Mouse (Mus musculus): Measurements from ENCODE around the gene Pcsk5. TPM values are rescaled to one million over a fixed set of nuclear protein-coding genes. Genes with fewer than 3 reads are reported as not detected.

The Pcsk5 gene
- total RNA-seq, 2 experiments from 2014 or later: not detected

- ATAC-seq (replicated peaks; ENCODE audit: low FRiP score, poor library complexity, severe bottlenecking): no peak
Observed at GRCm38 (mm10) chr19:17600347-17600746, 237.1 kb downstream of the Pcsk5 start.

DNA sequence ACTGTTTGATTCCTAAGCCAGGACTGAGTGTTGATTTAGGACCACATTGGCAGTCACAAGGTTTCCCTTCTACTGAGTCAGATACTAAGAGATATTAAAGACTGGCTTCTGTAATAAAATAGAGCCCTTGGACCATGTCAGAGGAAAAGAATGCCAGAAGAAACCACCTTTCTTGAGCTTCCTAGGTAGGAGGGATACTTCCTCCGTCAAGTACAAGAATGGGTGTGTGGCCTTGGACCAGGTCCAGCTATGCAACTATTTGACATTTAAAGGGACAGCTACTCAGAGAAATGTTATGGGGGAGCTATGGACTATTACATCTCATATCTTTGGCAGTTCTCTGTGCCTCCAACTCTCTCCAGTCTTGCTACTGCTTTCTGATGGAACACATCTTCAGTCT is 244.6 kb downstream of the Pcsk5 start:
- ATAC-seq (replicated peaks; ENCODE audit: low FRiP score, poor library complexity, severe bottlenecking): no peak

DNA sequence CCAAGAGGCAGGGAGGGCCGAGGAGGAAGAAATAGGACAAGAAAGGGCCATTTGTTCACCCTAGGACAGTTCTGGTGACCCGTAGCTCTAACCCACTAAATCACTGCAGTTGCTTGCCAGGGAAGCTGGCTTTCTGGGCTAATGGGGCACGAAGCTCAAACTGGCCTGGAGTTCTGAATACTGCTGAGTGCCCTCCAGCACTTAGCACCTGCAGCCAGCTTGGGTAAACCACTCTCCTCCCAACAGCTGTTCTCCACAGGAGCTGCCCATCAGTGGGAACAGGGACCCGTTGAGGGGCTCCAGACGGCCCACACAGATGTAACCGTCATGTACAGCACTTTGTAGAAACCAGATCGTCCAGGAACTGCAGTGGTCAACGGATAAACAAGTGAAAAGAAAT is 246.1 kb downstream of the Pcsk5 start:
- no peak for ATAC-seq (replicated peaks; ENCODE audit: low FRiP score, poor library complexity, severe bottlenecking)

GRCm38 (mm10) chr19:17590314-17590713 is 247.1 kb downstream of the Pcsk5 start:
- ATAC-seq (replicated peaks; ENCODE audit: low FRiP score, poor library complexity, severe bottlenecking): no peak

DNA sequence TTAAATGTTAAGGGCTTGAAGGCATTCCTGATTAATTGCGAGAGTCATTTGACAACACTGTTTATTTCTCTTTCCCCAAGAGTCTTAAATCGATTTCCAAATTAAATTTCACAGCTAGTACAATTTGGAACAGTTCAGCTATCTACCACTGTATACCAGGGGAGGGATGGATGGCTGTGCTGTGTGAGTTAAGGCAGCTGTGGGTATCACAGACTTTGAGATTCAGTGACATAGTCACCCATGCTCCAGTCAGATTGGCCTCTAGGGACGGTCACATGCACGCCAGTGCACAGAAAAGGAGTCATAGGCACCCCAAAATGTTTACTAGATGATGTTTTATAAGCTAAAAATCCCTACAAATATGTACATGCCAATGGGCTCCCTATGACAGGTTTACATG is 260.0 kb downstream of the Pcsk5 start:
- ATAC-seq (replicated peaks; ENCODE audit: low FRiP score, poor library complexity, severe bottlenecking): no peak

DNA sequence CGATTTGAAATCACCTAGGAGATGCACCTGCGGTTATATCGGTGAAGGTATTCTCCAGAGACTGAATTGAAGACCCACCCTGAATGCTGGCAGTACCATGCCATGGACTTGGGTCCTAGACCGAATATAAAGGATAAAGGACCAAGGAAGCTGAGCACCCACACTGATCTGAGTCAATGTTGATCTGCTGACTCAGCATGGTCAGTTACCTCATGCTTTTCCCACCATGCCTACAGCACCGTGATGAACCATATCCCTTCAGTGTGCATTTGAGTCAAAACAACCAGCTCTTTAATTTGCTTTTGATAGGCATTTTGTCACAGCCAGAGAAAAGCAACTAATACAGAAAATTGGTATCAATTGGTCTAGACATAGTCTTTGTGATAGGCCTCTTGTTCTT is 262.9 kb downstream of the Pcsk5 start:
- no peak for ATAC-seq (replicated peaks; ENCODE audit: low FRiP score, poor library complexity, severe bottlenecking)

- no peak for ATAC-seq (replicated peaks; ENCODE audit: low FRiP score, poor library complexity, severe bottlenecking)
Observed at GRCm38 (mm10) chr19:17572315-17572714, 265.1 kb downstream of the Pcsk5 start.

DNA sequence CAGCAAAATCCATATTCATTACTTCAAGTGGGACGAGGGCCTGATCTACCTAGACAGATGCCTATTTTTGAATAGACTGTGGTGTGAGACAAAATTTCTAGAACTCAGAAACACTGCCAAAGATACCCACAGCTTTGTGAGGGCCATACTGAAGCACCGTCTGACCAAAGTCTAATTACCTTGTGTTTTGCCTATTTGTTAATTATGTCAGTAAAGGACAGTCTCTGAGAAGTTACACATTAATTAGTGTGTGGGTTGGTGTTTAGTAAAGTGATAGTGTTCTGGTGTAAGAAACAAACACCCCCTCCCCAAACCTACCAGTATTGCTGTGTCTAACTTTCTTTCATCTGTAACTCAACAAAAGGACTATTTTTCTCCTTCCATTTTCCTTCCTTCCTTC is 266.5 kb downstream of the Pcsk5 start:
- ATAC-seq (replicated peaks; ENCODE audit: low FRiP score, poor library complexity, severe bottlenecking): no peak

DNA sequence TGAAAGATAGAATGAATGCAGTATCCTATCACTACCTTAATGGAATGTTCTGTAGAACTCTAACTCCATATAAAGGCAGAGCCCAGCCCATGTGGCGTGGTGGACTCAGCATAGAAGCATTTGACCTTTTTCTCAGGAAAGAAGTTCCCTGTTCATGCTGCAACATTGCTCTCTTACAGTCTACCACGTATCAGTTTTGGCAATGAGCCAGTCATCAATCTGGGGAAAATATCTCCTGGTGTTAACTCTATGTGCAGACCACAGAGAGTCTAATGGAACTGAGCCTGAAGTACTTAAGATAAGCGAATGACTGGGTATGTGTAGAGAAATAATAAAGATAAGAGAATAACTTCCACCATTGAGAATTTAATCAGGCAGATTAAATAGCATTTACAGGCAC is 270.2 kb downstream of the Pcsk5 start:
- ATAC-seq (replicated peaks; ENCODE audit: low FRiP score, poor library complexity, severe bottlenecking): no peak

GRCm38 (mm10) chr19:17566097-17566496 is 271.3 kb downstream of the Pcsk5 start:
- ATAC-seq (replicated peaks; ENCODE audit: low FRiP score, poor library complexity, severe bottlenecking): no peak

DNA sequence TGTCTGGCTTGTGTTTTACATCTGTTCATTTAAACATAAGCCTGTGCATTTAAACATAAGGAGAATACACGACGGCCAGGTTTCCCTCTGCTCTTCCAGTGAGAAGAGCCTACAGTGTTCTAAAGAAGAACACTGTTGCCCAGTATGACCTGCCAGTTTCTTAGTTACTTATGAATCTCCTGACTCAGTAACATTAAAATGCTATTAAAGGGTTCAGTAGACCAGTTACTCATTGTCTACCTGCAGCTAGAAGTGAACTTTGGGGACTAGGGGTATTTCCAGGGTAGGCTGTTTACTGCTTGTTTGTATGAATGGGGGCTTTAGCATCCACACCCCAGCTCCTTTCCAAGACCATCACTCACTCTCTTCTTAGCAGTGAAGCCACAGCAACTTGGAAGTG is 278.7 kb downstream of the Pcsk5 start:
- ATAC-seq (replicated peaks; ENCODE audit: low FRiP score, poor library complexity, severe bottlenecking): no peak

- no peak for ATAC-seq (replicated peaks; ENCODE audit: low FRiP score, poor library complexity, severe bottlenecking)
Observed at GRCm38 (mm10) chr19:17555159-17555558, 282.3 kb downstream of the Pcsk5 start.

DNA sequence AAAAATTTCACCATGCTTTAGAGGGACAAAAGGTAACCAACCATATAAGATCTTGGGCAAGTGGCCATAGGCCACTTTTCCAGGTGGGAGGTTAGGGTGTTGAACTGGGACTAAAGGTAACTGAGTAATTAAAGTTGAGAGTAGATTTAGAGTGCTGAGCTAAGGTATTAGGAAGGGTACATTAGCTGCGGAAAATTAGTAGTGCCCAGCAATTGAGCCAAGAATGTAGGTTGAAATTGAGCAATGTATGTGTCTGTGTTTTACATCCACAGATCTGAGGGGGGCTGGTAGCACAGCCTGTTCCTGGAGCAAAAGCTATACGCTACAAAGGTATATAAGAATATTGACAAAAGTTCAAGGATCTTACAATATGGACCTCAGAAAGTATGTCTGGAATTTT is 282.9 kb downstream of the Pcsk5 start:
- ATAC-seq (replicated peaks; ENCODE audit: low FRiP score, poor library complexity, severe bottlenecking): no peak

DNA sequence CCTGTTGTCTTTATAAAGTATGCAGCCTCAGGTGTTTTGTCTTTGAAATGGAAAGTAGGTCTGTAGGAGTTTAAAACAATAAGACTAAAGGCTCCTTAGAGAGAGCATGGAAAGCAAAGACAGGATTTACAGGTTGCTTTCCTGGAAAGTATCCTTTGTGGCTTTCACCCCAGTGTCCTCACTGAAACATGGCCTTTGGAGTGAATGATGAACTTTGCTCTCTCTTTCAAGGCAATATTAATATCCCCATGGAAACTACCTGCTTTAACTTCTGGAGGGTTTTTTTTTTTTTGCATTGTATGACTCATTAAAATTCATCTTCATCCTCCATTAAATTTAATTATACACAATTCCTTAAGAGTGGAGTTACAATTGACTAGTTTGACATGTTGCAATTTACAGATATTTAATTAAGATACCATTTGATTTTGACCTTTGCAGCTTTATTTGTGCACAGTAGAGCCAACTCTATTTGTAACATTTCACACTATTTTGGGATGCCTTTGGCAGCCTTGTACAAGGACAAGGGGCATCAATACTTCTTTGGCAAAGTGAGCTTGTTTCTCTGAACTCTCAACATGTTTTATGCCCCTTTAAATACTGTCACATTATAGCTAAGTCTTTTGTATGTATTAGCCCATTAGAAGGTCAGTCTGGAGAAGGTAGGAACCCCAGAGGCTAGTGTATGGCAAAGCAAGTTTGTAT is 283.9 kb downstream of the Pcsk5 start:
- no peak for ATAC-seq (replicated peaks; ENCODE audit: low FRiP score, poor library complexity, severe bottlenecking)

DNA sequence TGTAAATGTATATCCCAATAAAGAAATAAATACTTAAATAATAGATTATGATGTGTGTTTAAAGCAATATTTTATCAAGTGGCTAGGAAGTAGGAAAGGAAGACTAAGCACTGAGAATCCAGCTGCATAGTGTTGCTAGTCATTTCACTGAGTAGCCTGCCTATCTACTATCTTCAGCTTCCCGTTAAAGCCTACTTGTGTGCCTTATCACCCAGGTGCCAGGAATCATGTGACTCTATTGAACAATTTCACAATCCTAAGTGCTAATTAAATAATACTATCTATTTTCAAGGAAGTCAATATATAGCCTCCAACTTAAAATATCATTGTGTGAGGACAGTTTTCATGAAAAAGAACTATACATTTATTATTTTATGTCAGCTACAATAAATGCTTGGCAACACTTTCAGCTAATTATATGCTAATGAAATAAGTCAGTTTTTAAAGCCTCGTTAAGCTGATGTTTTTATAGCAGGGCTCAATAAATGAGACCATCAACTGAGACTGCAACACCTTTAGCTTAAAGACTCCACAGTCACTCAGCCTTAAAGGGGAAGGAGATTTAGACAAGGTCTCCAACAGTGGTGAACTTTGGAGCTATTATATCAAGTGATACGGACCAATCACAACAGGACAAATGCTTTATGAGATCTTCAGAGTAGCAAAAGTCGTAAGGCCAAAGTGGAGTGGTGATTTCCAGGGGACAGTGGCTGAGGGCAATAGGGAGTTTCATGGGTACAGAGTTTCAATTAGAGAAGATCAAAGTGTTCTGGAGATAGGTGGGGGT is 308.5 kb downstream of the Pcsk5 start:
- ATAC-seq (replicated peaks; ENCODE audit: low FRiP score, poor library complexity, severe bottlenecking): no peak

DNA sequence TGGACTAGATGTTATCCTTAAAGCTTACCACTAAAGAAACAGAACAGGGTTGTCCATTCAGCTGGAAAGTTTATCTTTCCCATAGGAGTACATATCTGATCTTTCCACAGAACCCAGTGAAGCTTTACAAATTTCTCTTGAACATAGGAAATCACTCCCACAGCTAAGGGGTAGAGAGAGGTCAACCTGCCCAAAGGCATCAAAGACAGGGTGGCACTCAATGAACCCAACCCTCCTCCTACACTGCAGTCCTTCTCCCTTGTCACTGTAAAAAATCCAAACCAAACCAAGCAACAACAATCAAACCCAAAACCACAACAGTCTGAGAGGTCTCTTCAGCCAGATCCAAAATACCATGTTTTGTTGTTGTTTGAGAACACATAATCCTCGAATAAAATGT is 311.9 kb downstream of the Pcsk5 start:
- ATAC-seq (replicated peaks; ENCODE audit: low FRiP score, poor library complexity, severe bottlenecking): no peak

- no peak for ATAC-seq (replicated peaks; ENCODE audit: low FRiP score, poor library complexity, severe bottlenecking)
Observed at GRCm38 (mm10) chr19:17514456-17514855, 323.0 kb downstream of the Pcsk5 start.

DNA sequence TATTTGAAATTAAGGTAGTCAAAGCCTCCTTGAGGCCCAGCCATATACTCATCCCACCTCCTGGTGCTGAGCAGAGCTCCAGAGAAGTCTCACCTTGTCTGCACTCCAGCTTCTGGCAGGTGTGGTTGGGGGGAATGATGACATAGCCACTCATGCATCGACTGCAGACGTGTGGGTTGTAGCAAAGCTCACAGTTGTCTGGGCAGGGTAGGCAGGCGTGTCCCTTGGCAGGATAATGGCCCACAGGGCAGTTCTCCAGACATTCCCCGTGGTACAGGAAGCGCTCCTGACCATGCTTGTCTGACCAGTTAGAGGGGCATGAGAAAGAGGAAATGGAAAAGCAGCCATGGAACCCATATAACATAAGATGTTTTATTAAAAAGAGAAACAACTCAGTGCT is 326.1 kb downstream of the Pcsk5 start:
- ATAC-seq (replicated peaks; ENCODE audit: low FRiP score, poor library complexity, severe bottlenecking): no peak

GRCm38 (mm10) chr19:17504212-17504611 is 333.2 kb downstream of the Pcsk5 start:
- ATAC-seq (replicated peaks; ENCODE audit: low FRiP score, poor library complexity, severe bottlenecking): no peak

DNA sequence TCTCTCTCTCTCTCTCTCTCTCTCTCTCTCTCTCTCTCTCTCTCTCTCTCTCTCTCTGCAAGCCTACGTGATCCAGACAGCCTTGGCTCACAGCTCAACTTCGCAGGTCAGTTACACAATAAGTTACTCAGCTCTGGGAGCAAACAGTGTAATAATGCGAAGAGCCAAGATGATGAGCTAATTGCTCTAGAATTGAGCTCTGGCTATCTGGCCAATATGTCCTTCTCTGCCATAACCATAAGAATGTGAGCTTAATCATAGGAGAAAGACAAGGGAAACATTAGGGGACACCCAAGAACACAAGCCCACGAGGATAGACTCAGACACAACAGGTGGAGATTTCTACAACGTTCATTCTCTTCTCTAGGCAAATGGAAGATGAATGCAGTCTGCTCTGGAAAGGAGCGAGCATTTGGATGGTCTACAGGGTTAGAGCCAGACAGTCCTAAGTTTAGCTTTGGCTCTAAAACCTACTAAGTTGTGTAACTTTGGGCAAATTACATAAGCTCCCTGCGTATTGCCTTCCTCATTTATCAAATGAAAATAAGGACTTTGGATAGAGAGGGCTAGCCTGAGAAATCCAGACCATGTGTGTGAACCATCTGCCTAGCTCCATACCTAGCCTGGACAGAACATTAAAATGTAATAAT is 338.7 kb downstream of the Pcsk5 start:
- ATAC-seq (replicated peaks; ENCODE audit: low FRiP score, poor library complexity, severe bottlenecking): no peak

- no peak for ATAC-seq (replicated peaks; ENCODE audit: low FRiP score, poor library complexity, severe bottlenecking)
Observed at GRCm38 (mm10) chr19:17496131-17496530, 341.3 kb downstream of the Pcsk5 start.

All from erythroid progenitor cell, adult 5-6 weeks (primary cell).